Mouse (Mus musculus) layer of hippocampus, adult 9-10 months (tissue): ENCODE measurements around the gene Cd300lf.
A peak's percentile ranks its signal among the peaks of the same experiment; 100 is the strongest.

Experiments used
- DNase-seq: peaks from one replicate; pipeline ENCODE4 v3.0.0; 2022; ENCODE audit warnings: low spot score

The Cd300lf gene

GRCm38 (mm10) chr11:115133800-115134199, at the start of gene Cd300lf:
Gene Cd300lf (minus strand): TSS chr11:115133992.
- DNase-seq = no peak

DNA sequence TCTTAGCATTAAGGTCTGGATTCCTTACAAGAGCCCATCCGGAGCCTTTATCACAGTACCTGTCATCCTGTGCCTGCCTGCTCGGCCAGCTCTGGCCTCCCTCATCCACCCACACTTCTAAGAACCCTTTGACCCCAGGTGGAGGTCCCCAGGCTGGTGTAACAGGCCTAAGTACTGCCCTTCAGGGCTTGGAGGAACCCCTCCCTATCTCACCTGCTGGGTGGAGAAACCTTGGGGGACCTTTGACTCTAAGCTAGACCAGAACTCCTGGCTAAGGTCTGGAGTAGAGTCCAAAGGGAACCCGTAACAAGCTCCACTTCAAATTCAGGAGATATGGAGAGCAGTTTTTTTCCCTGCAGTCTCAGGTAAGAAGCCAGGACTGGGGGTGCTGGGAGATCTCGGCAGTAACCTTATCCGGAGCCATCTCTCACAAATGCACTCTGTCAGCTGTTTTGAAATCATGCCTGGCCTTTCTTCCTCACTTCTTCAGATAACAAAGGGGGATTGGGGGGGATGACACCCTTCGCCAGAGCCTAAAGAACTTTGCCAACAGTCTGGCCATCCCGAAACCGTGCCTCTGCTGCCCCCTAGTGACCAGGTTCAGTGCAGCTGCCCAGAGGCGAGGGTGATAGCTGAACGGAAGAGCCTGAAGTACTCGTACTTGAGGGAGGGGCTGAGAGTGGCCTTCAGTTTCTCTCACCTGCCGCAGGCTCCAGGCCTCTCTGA, 48.3 kb upstream of the Cd300lf start:
- no peak for DNase-seq

DNA sequence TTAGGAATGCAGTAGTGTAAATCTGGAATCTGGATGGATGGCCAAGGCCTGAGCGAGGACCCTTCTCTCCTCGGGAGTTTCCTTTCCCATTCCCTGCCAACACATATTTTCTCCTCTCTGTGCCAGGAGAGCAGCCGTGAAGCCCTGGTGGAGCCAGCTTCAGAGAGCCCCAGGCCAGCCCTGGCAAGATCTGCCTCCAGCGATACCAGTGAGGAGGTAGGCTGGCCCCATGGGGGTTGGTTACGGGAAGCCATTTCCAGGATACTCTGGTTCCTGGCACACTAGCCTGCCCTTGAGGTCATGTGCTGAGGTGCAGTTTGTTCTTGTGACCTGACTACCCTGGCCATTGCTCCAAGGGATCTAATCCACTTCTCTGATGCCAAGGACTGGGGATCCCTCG, 46.1 kb upstream of the Cd300lf start:
- no peak for DNase-seq

DNA sequence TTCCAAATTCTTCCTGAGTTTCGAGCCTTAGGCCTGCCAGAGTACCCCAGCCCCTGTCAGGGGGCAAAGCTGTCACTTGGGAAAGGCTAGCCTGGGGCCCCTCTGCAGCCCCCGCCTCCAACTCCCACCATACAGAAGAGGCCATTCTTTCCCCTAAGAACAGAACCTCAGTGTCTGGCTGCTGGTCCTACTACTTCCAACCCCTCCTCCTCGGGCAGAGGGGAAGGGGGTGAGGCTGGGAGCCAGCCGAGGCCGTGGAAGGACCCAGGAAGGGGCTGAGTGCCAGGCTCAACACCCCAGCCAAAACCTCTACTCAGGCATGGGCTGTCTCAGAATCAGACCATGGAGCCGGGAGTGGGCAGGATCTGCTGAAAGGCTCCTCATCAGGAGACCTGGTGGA, 45.4 kb upstream of the Cd300lf start:
- DNase-seq = no peak

- DNase-seq = no peak
These were observed 45.0 kb upstream of the Cd300lf start for GRCm38 (mm10) chr11:115178766-115179165.

- no peak for DNase-seq
These were observed 43.9 kb upstream of the Cd300lf start for GRCm38 (mm10) chr11:115177559-115178195.

DNA sequence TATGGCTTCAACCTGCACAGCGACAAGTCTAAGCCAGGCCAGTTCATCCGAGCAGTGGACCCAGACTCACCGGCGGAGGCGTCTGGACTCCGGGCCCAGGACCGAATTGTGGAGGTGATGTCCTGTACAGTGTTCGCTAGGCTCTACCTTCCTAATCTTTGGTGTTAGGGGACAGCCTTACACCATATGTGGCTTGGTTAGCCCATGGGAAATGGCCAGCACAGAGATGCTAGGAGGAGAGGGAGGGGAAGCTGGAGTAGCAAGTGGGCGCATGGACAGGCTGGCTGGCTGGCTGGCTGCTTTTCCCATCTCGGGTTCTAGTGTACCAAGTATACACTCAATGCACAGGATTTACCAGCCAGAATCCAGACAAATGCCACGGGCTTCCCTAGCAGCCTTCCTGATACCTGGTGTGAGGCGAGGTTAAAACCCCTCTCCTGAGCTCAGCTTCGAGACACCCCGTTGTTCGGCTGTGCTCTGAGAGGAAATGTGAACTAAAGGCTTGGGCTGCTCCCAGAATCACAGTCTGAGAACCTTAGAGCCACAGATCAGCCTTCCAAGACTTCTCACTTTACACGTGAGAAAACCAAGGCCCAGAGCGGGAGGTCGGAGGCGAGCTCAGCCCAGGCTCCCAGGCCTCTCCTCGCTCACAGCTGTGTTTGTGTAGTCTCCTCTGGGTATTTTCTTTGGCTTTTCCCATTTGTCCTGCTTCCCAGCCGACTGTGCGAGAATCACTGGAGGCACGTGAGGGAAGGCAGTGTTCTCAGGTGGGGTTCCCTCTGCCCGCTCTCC, 42.8 kb upstream of the Cd300lf start:
- no peak for DNase-seq

DNA sequence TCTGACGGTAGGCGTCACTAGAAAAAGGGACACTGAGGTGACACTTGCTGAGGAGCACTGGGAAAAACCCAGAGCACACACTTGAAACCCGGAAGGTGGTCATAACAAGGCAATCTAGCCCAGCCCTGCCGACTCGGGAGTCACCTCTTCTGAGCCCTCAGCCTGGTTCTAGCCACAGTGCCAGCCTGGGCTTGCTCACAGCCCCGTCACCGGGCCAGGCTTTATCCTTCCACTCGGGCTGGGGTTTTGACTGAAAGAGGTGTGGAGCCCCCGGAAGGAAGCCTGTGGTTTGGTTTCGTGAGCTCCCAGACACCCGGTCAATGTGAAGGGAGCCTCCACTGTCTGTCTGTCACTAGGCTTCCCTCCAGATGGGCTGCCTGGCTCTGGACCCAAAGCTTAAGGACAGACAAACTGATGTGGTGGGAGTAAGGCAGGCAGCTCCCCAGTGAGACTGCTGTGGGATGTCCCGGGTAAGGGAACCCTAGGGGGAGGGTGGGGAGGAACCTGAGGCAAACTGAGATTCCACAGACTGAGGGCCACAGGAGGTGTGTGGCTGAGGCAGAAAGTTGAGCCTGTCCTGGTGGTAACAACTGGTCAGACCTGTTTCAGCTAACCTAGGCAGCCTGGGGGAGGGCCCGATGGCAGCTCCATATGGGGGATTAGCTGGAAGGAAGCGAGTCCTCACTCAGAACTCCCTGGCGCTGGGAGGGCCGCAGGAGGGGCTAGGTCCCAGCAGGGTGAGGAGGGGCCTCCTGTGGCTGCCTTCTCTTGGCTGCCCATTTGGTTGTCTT, 40.0 kb upstream of the Cd300lf start:
- DNase-seq = no peak

- no peak for DNase-seq
These were observed 39.1 kb upstream of the Cd300lf start for GRCm38 (mm10) chr11:115172825-115173287.

DNA sequence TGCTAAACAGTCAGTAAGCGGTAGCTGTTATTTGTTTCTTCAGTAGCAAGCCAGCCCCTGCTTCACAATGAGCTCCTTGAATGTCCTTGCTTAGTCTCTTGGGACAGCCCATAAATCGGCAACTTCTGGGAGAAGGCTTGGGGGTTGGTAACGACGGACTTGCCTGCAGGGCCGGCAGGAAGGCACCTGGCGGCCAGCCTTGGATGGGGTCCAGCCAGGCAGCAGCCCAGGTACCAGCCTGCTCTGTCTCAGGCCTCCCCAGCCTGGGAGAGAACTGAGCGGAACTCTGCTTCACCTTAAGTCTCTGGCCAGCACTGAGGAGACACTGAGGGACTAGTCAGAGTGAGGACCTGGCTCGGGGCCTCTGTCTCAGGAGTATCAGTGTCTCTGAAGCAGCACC, 37.3 kb upstream of the Cd300lf start:
- DNase-seq = no peak

GRCm38 (mm10) chr11:115169430-115169829, 35.6 kb upstream of the Cd300lf start:
- DNase-seq = no peak

GRCm38 (mm10) chr11:115167631-115168249, 33.9 kb upstream of the Cd300lf start:
- DNase-seq = no peak

DNA sequence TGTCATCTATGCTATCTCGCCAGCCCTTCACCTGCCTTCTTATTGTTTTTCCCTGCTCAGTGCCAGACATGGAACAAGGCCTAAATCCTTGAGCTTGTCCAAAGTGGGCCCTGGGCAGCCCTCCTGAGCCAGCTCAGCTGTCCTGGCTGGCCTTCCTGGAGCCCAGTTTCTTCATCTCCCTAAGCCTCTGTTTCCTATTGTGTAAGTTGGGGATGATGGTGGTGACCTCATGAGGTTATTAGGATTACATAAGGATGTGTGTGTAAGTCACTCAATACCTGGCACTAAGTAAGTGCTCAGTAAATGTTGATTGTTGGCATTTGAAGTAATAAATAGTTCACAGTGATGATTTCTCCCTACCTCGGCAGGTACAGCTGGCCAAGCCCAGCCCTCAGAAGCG, 33.0 kb upstream of the Cd300lf start:
- DNase-seq = no peak

DNA sequence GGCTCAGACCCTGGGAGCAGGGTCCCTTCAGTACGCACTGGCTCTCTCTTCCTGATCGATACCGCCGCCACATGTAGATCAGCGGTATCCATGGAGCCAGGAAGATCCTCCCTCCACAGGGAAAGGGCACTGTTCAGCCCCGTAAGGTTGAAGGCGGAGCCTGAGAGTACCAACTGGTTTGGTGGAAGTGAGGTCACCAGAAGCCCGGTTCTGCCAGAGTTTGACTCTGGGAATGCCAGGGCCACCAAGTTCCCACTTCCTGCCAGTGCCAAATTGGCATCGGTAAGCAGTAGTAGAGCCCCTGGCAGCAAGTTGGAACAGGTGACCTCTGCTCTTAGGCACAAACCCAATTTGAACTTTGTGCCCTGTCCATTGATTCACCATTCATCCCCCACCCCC, 31.2 kb upstream of the Cd300lf start:
- no peak for DNase-seq

GRCm38 (mm10) chr11:115164341-115164975, 30.7 kb upstream of the Cd300lf start:
- no peak for DNase-seq

DNA sequence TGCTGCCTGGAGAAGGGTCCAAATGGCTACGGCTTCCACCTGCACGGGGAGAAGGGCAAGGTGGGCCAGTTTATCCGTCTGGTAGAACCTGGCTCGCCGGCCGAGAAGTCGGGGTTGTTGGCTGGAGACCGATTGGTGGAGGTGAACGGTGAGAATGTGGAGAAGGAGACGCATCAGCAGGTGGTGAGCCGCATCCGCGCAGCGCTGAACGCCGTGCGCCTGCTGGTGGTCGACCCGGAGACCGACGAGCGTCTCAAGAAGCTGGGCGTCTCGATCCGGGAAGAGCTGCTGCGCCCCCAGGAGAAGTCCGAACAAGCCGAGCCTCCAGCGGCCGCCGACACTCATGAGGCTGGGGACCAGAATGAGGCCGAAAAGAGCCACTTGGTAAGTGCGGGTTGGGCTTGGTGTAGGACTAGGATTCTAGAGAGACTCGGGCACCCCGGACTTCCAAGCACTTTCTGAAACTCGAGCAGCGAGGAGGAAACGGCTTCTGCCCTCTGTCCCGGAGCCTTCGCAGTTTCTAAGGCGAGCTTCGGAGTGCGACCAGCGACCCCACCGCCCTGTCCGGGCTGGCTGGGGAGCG, 29.9 kb upstream of the Cd300lf start:
- no peak for DNase-seq

GRCm38 (mm10) chr11:115162832-115163480, 29.2 kb upstream of the Cd300lf start, which contains the start of gene Slc9a3r1:
Gene Slc9a3r1 (plus strand): TSS chr11:115163341.
- peak; percentile 91 for DNase-seq

GRCm38 (mm10) chr11:115162205-115162601, 28.4 kb upstream of the Cd300lf start:
- DNase-seq = no peak

GRCm38 (mm10) chr11:115161578-115162204, 27.9 kb upstream of the Cd300lf start:
- no peak for DNase-seq
